Mouse (Mus musculus): Measurements from ENCODE around the gene Plekho2. TPM values are rescaled to one million over a fixed set of nuclear protein-coding genes. Genes with fewer than 3 reads are reported as not detected.

Plekho2 gene
- total RNA-seq, 4 experiments from 2014 or later, result 13.4 to 21.0 (median 14.2) TPM

GRCm38 (mm10) chr9:65586406-65587269 is 6.8 kb upstream of the Plekho2 start, which contains the start of gene Pif1:
TSS of gene Pif1 (plus strand) at chr9:65587160.
- peak; percentile 26 to 63 for DNase-seq (ENCODE audit: low spot score in 2 of 2)

DNA sequence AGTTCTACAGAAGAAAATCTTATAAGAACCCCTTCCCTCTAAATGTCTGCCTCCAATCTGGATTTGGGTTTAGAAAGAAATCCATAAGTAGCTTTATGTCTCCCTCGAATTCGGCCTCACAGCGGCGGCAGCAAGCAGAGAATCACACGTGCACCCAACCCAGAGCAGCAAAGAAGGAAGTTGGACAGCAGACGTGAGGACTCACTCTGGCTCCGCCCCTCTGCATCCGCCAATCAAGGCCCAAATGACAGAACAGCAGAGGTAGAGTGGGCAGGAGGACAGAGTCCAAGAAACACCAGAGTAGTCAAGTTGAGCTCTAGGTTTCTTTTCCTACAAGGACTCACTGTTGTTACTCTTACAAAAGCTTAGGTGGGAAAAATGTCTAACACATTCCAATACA is 3.2 kb upstream of the Plekho2 start:
- DNase-seq (ENCODE audit: low spot score in 2 of 2), result no peak

GRCm38 (mm10) chr9:65580401-65581256 is 789 bp upstream of the Plekho2 start:
- DNase-seq (ENCODE audit: low spot score in 2 of 2), result peak; percentile 63 to 72

GRCm38 (mm10) chr9:65578801-65579249 is 1.0 kb downstream of the Plekho2 start:
- DNase-seq (ENCODE audit: low spot score in 2 of 2), result no peak

DNA sequence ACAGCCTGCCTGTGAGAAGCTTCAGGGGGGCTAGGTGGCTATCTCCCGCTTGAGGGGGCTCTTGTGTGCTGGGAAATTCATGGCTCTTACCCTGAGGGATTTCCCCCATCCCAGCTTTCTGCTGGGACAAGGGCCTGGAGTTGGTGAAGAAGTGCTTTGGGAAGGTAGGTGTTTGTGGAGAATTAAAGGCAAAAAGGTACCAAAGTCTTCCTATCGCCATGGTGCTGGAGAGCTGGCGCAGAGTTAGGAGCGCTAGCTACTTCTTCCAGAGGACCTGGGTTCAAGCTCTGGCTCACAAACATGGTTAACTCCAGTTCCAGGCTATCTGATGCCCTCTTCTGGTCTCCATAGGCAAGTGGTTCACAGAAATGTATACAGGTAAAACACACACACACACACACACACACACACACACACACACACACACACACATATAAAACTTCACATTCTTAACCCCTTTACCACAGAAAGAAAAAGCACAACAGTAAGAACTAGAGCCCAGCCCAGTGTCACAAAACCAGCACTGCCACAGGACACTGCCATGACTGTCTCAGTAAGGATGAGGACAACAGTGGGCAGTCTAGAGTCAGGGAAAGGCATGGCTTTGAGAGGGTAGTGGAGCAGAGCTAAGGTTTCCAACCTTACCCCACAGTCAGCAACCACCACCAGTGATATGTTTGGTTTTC is 2.2 kb downstream of the Plekho2 start:
- no peak for DNase-seq (ENCODE audit: low spot score in 2 of 2)

- peak in 1 of 2 experiments; percentile 77 for DNase-seq (ENCODE audit: low spot score in 2 of 2)
Observed at GRCm38 (mm10) chr9:65576861-65577510, 2.9 kb downstream of the Plekho2 start.

GRCm38 (mm10) chr9:65575393-65576196 is 4.2 kb downstream of the Plekho2 start:
- DNase-seq (ENCODE audit: low spot score in 2 of 2), result no peak

- DNase-seq (ENCODE audit: low spot score in 2 of 2), result no peak
Observed at GRCm38 (mm10) chr9:65574513-65575392, 5.1 kb downstream of the Plekho2 start.

DNA sequence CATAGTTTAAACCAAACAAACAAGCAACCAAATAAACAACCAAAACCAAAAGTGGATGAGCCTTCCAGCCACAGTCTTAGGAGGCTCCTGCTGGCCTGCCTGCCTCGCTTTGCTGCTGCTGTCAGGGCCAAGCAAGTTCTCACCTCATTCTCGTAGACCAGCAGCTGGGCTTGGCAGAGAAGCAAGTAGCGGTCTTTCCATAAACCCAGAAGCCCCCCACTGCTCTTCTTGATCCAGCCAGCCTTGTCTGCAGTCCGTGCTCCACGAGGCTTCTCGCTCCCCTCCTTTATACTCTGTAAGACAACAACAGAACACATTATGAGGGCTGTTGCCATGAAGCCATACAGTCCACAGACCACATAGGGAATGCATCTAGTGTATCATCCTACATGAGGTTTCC is 7.0 kb downstream of the Plekho2 start:
- no peak for DNase-seq (ENCODE audit: low spot score in 2 of 2)

- no peak for DNase-seq (ENCODE audit: low spot score in 2 of 2)
Observed at GRCm38 (mm10) chr9:65569491-65569971, 10.3 kb downstream of the Plekho2 start.

- DNase-seq (ENCODE audit: low spot score in 2 of 2), result no peak
Observed at GRCm38 (mm10) chr9:65568787-65569186, 11.1 kb downstream of the Plekho2 start.

GRCm38 (mm10) chr9:65564698-65565097 is 15.1 kb downstream of the Plekho2 start:
- DNase-seq (ENCODE audit: low spot score in 2 of 2), result no peak

GRCm38 (mm10) chr9:65563073-65563472 is 16.8 kb downstream of the Plekho2 start:
- DNase-seq (ENCODE audit: low spot score in 2 of 2), result no peak

DNA sequence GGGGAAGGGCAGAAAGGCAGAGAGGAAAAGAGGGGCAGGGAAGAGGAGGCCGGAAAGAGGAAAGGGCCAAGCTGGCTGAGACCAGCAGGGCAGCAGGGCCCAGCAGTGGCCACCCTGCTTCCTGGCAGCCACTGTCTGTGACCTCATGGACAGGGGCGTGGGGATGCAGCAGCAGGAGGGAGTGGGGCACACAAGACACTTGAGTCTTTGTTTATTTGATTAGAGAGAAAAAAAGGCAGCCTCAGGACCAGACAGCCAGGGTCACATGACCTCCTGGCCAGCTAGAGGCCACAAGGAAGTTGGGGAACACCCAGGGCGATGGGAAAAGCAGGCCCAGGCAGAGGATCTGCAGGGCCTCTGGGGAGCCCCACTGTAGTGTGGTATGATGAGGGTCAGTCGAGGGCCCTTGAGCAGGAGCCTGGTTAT is 17.7 kb downstream of the Plekho2 start:
- DNase-seq (ENCODE audit: low spot score in 2 of 2), result peak; percentile 64 to 87

DNA sequence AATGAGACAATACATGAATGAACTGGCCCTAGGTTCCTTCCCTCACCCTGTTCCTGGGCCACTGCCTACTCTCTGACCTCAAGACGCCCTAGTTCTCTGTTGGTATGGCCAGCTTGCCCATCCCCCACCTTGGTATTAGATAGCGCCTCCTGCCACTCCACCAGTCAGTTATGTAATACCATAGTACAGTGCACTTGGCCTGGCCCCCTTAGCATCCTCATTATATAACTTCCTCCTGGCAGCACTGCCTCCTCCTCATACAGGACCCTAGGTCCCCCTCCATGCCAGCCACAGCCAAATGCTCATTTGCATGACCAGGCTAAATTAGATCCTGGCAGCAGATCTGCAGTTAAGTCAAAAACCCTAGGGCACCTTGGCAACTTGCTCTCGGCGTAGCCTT is 18.8 kb downstream of the Plekho2 start:
- peak in 1 of 2 experiments; percentile 64 for DNase-seq (ENCODE audit: low spot score in 2 of 2)

GRCm38 (mm10) chr9:65558806-65559205 is 21.0 kb downstream of the Plekho2 start:
- no peak for DNase-seq (ENCODE audit: low spot score in 2 of 2)

GRCm38 (mm10) chr9:65556979-65557378 is 22.9 kb downstream of the Plekho2 start:
- DNase-seq (ENCODE audit: low spot score in 2 of 2), result no peak

DNA sequence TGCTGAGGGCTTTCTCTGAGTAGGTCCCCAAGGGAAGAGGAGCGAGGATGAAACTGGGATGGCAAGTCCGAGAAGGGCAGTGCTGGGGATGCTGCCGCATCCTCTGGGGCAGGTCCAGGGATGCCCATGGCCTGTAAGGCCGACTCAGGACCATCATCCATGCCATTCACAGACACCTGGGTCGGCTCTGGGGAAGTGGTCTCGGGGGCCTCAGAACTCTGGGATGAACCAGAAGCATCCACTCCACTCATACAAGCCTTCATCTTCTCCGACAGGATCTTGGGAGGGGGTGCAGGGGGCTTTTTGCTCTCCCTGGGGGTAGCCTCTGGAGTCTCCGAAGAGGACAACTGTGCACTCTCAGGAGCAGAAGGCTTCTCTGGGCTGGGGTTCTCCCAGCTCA is 23.5 kb downstream of the Plekho2 start:
- no peak for DNase-seq (ENCODE audit: low spot score in 2 of 2)

GRCm38 (mm10) chr9:65555621-65556020 is 24.2 kb downstream of the Plekho2 start:
- no peak for DNase-seq (ENCODE audit: low spot score in 2 of 2)

Data from layer of hippocampus, adult 8-10 months (tissue).